Mouse (Mus musculus): ENCODE results near the gene Hebp1. TPM values are rescaled to one million over a fixed set of nuclear protein-coding genes. Genes with fewer than 3 reads are reported as not detected.

Gene Hebp1
- polyA plus RNA-seq, 1 experiment from 2014 or later: 59.1 TPM

- no peak for ATAC-seq (replicated peaks; ENCODE audit: low FRiP score)
- no peak overlapping the region for H3K27ac ChIP-seq (ENCODE audit: low read depth, low read length)
- H3K27me3 ChIP-seq (replicated peaks; ENCODE audit: control insufficient read depth, insufficient read depth, low read length): no peaks in the 10 kb centered on the region
- H3K36me3 ChIP-seq (ENCODE audit: control insufficient read depth, insufficient read depth, low read length): peaks cover 6% of the 10 kb centered on the region; the same call in 1 of the 2 replicates
- H3K4me1 ChIP-seq (replicated peaks; ENCODE audit: control insufficient read depth, insufficient read depth, low read length): 0 out of 2 replicates have a peak, but pooled peaks cover 2% of the 10 kb centered on the region
- no peak overlapping the region for H3K4me2 ChIP-seq
- H3K9me3 ChIP-seq (ENCODE audit: control insufficient read depth, low read length): no peaks in the 10 kb centered on the region
- 80% methylated on average over 16 of the region's 16 CpGs for WGBS
- H3K9ac ChIP-seq (ENCODE audit: low read depth, low read length): no peak overlapping the region
- no peak overlapping the region for H3K4me3 ChIP-seq (ENCODE audit: low read depth, low read length)
- DNase-seq (ENCODE audit: low spot score): no peak
Measured at GRCm38 (mm10) chr6:135141451-135142147, 56.2 kb downstream of the Hebp1 start.

- Histone ChIP-seq H3K27me3 (replicated peaks; ENCODE audit: control insufficient read depth, insufficient read depth, low read length) (no peaks in the 10 kb centered on the region), H3K4me3 (ENCODE audit: low read depth, low read length) (no peak overlapping the region), H3K4me1 (replicated peaks; ENCODE audit: control insufficient read depth, insufficient read depth, low read length) (0 out of 2 replicates have a peak, but pooled peaks cover 2% of the 10 kb centered on the region), H3K9me3 (ENCODE audit: control insufficient read depth, low read length) (no peaks in the 10 kb centered on the region), H3K27ac (ENCODE audit: low read depth, low read length) (no peak overlapping the region), H3K36me3 (ENCODE audit: control insufficient read depth, insufficient read depth, low read length) (peaks cover 12% of the 10 kb centered on the region; the same call in 1 of the 2 replicates), H3K9ac (ENCODE audit: low read depth, low read length) (no peak overlapping the region), H3K4me2 (no peak overlapping the region)
- ATAC-seq (replicated peaks; ENCODE audit: low FRiP score): no peak
- 90% methylated on average over 14 of the region's 14 CpGs for WGBS
- DNase-seq (ENCODE audit: low spot score): no peak
Measured at GRCm38 (mm10) chr6:135138746-135139145, 59.1 kb downstream of the Hebp1 start.

- Histone ChIP-seq H3K36me3 (ENCODE audit: control insufficient read depth, insufficient read depth, low read length) (peaks cover 12% of the 10 kb centered on the region; the same call in 1 of the 2 replicates), H3K4me2 (no peak overlapping the region), H3K27me3 (replicated peaks; ENCODE audit: control insufficient read depth, insufficient read depth, low read length) (no peaks in the 10 kb centered on the region), H3K9ac (ENCODE audit: low read depth, low read length) (no peak overlapping the region), H3K9me3 (ENCODE audit: control insufficient read depth, low read length) (no peaks in the 10 kb centered on the region), H3K4me3 (ENCODE audit: low read depth, low read length) (no peak overlapping the region), H3K27ac (ENCODE audit: low read depth, low read length) (no peak overlapping the region), H3K4me1 (replicated peaks; ENCODE audit: control insufficient read depth, insufficient read depth, low read length) (no peaks in the 10 kb centered on the region)
- WGBS: 77% methylated on average over 7 of the region's 7 CpGs
- ATAC-seq (replicated peaks; ENCODE audit: low FRiP score) (no peak), DNase-seq (ENCODE audit: low spot score) (no peak)
Measured at GRCm38 (mm10) chr6:135138207-135138606, 59.6 kb downstream of the Hebp1 start.

GRCm38 (mm10) chr6:135137736-135138135 lies 60.1 kb downstream of the Hebp1 start:
- H3K27ac ChIP-seq (ENCODE audit: low read depth, low read length): no peak overlapping the region
- WGBS: 89% methylated on average over 9 of the region's 9 CpGs
- ATAC-seq (replicated peaks; ENCODE audit: low FRiP score) (no peak), DNase-seq (ENCODE audit: low spot score) (no peak)
- no peak overlapping the region for H3K9ac ChIP-seq (ENCODE audit: low read depth, low read length)
- H3K4me3 ChIP-seq (ENCODE audit: low read depth, low read length): no peak overlapping the region
- H3K36me3 ChIP-seq (ENCODE audit: control insufficient read depth, insufficient read depth, low read length): peaks cover 12% of the 10 kb centered on the region; the same call in 1 of the 2 replicates
- H3K4me2 ChIP-seq: no peak overlapping the region
- no peaks in the 10 kb centered on the region for H3K9me3 ChIP-seq (ENCODE audit: control insufficient read depth, low read length)
- H3K4me1 ChIP-seq (replicated peaks; ENCODE audit: control insufficient read depth, insufficient read depth, low read length): no peaks in the 10 kb centered on the region
- H3K27me3 ChIP-seq (replicated peaks; ENCODE audit: control insufficient read depth, insufficient read depth, low read length): no peaks in the 10 kb centered on the region

- Histone ChIP-seq H3K9me3 (ENCODE audit: control insufficient read depth, low read length) (no peaks in the 10 kb centered on the region), H3K4me3 (ENCODE audit: low read depth, low read length) (no peak overlapping the region), H3K4me2 (no peak overlapping the region), H3K27me3 (replicated peaks; ENCODE audit: control insufficient read depth, insufficient read depth, low read length) (no peaks in the 10 kb centered on the region), H3K4me1 (replicated peaks; ENCODE audit: control insufficient read depth, insufficient read depth, low read length) (no peaks in the 10 kb centered on the region), H3K9ac (ENCODE audit: low read depth, low read length) (no peak overlapping the region), H3K27ac (ENCODE audit: low read depth, low read length) (no peak overlapping the region), H3K36me3 (ENCODE audit: control insufficient read depth, insufficient read depth, low read length) (peaks cover 12% of the 10 kb centered on the region; the same call in 1 of the 2 replicates)
- 51% methylated on average over 11 of the region's 11 CpGs for WGBS
- ATAC-seq (replicated peaks; ENCODE audit: low FRiP score) (no peak), DNase-seq (ENCODE audit: low spot score) (no peak)
Measured at GRCm38 (mm10) chr6:135136439-135137161, 61.2 kb downstream of the Hebp1 start.

GRCm38 (mm10) chr6:135135735-135136134 lies 62.1 kb downstream of the Hebp1 start:
- WGBS: 60% methylated on average over 4 of the region's 4 CpGs
- H3K27me3 ChIP-seq (replicated peaks; ENCODE audit: control insufficient read depth, insufficient read depth, low read length): no peaks in the 10 kb centered on the region
- no peak overlapping the region for H3K4me3 ChIP-seq (ENCODE audit: low read depth, low read length)
- no peaks in the 10 kb centered on the region for H3K9me3 ChIP-seq (ENCODE audit: control insufficient read depth, low read length)
- no peak overlapping the region for H3K27ac ChIP-seq (ENCODE audit: low read depth, low read length)
- H3K4me2 ChIP-seq: no peak overlapping the region
- no peak for ATAC-seq (replicated peaks; ENCODE audit: low FRiP score)
- no peaks in the 10 kb centered on the region for H3K4me1 ChIP-seq (replicated peaks; ENCODE audit: control insufficient read depth, insufficient read depth, low read length)
- H3K9ac ChIP-seq (ENCODE audit: low read depth, low read length): no peak overlapping the region
- DNase-seq (ENCODE audit: low spot score): no peak
- H3K36me3 ChIP-seq (ENCODE audit: control insufficient read depth, insufficient read depth, low read length): peaks cover 11% of the 10 kb centered on the region; the same call in 1 of the 2 replicates

GRCm38 (mm10) chr6:135133486-135133885 lies 64.3 kb downstream of the Hebp1 start:
- H3K36me3 ChIP-seq (ENCODE audit: control insufficient read depth, insufficient read depth, low read length): peaks cover 6% of the 10 kb centered on the region; the same call in 1 of the 2 replicates
- no peaks in the 10 kb centered on the region for H3K27me3 ChIP-seq (replicated peaks; ENCODE audit: control insufficient read depth, insufficient read depth, low read length)
- H3K4me3 ChIP-seq (ENCODE audit: low read depth, low read length): no peak overlapping the region
- H3K27ac ChIP-seq (ENCODE audit: low read depth, low read length): no peak overlapping the region
- no peak overlapping the region for H3K9ac ChIP-seq (ENCODE audit: low read depth, low read length)
- no peaks in the 10 kb centered on the region for H3K4me1 ChIP-seq (replicated peaks; ENCODE audit: control insufficient read depth, insufficient read depth, low read length)
- no peak for ATAC-seq (replicated peaks; ENCODE audit: low FRiP score)
- DNase-seq (ENCODE audit: low spot score): no peak
- H3K4me2 ChIP-seq: no peak overlapping the region
- 94% methylated on average over 9 of the region's 9 CpGs for WGBS
- no peaks in the 10 kb centered on the region for H3K9me3 ChIP-seq (ENCODE audit: control insufficient read depth, low read length)

GRCm38 (mm10) chr6:135133086-135133485 lies 64.7 kb downstream of the Hebp1 start:
- H3K36me3 ChIP-seq (ENCODE audit: control insufficient read depth, insufficient read depth, low read length): peaks cover 6% of the 10 kb centered on the region; the same call in 1 of the 2 replicates
- WGBS: 90% methylated on average over 7 of the region's 7 CpGs
- DNase-seq (ENCODE audit: low spot score) (no peak), ATAC-seq (replicated peaks; ENCODE audit: low FRiP score) (no peak)
- H3K4me2 ChIP-seq: no peak overlapping the region
- H3K4me3 ChIP-seq (ENCODE audit: low read depth, low read length): no peak overlapping the region
- no peak overlapping the region for H3K9ac ChIP-seq (ENCODE audit: low read depth, low read length)
- H3K27ac ChIP-seq (ENCODE audit: low read depth, low read length): no peak overlapping the region
- no peaks in the 10 kb centered on the region for H3K4me1 ChIP-seq (replicated peaks; ENCODE audit: control insufficient read depth, insufficient read depth, low read length)
- no peaks in the 10 kb centered on the region for H3K27me3 ChIP-seq (replicated peaks; ENCODE audit: control insufficient read depth, insufficient read depth, low read length)
- no peaks in the 10 kb centered on the region for H3K9me3 ChIP-seq (ENCODE audit: control insufficient read depth, low read length)

Data from liver, embryonic 11.5 days (tissue).